Mouse (Mus musculus): ENCODE measurements around the gene Slc30a3. TPM values are rescaled to one million over a fixed set of nuclear protein-coding genes. Genes with fewer than 3 reads are reported as not detected.
A peak's percentile ranks its signal among the peaks of the same experiment; 100 is the strongest.

The Slc30a3 gene
- polyA plus RNA-seq, 1 experiment = not detected

- no peak overlapping the region for H3K4me3 ChIP-seq (ENCODE audit: insufficient read depth, low read length)
- no peak overlapping the region for H3K27ac ChIP-seq (ENCODE audit: insufficient read depth, low read length)
- TF ChIP-seq POLR2A (IDR thresholded peaks at IDR 0.05; ENCODE audit: low read depth, low read length) (no peak), CTCF (IDR thresholded peaks at IDR 0.05; ENCODE audit: borderline replicate concordance, insufficient read depth, low read length) (no peak)
- no peaks in the 10 kb centered on the region for H3K4me1 ChIP-seq (ENCODE audit: control insufficient read depth, insufficient read depth, low read length)
Observed at GRCm38 (mm10) chr5:31126050-31126449, 18.0 kb upstream of the Slc30a3 start.

GRCm38 (mm10) chr5:31123481-31123880 is 15.4 kb upstream of the Slc30a3 start:
- no peaks in the 10 kb centered on the region for H3K4me1 ChIP-seq (ENCODE audit: control insufficient read depth, insufficient read depth, low read length)
- no peak overlapping the region for H3K4me3 ChIP-seq (ENCODE audit: insufficient read depth, low read length)
- no peak for TF ChIP-seq CTCF (IDR thresholded peaks at IDR 0.05; ENCODE audit: borderline replicate concordance, insufficient read depth, low read length)
- TF ChIP-seq POLR2A (IDR thresholded peaks at IDR 0.05; ENCODE audit: low read depth, low read length) = no peak
- no peak overlapping the region for H3K27ac ChIP-seq (ENCODE audit: insufficient read depth, low read length)

GRCm38 (mm10) chr5:31121111-31121510 is 13.1 kb upstream of the Slc30a3 start:
- Histone ChIP-seq H3K27ac (ENCODE audit: insufficient read depth, low read length) (no peak overlapping the region), H3K4me3 (ENCODE audit: insufficient read depth, low read length) (no peak overlapping the region), H3K4me1 (ENCODE audit: control insufficient read depth, insufficient read depth, low read length) (0 out of 2 replicates have a peak, but pooled peaks cover 2% of the 10 kb centered on the region)
- TF ChIP-seq CTCF (IDR thresholded peaks at IDR 0.05; ENCODE audit: borderline replicate concordance, insufficient read depth, low read length) = no peak
- TF ChIP-seq POLR2A (IDR thresholded peaks at IDR 0.05; ENCODE audit: low read depth, low read length) = no peak

- TF ChIP-seq CTCF (IDR thresholded peaks at IDR 0.05; ENCODE audit: borderline replicate concordance, insufficient read depth, low read length) = no peak
- no peak for TF ChIP-seq POLR2A (IDR thresholded peaks at IDR 0.05; ENCODE audit: low read depth, low read length)
- no peak overlapping the region for H3K4me3 ChIP-seq (ENCODE audit: insufficient read depth, low read length)
- 0 out of 2 replicates have a peak, but pooled peaks cover 2% of the 10 kb centered on the region for H3K4me1 ChIP-seq (ENCODE audit: control insufficient read depth, insufficient read depth, low read length)
- no peak overlapping the region for H3K27ac ChIP-seq (ENCODE audit: insufficient read depth, low read length)
Observed at GRCm38 (mm10) chr5:31116912-31117311, 8.9 kb upstream of the Slc30a3 start.

- H3K4me3 ChIP-seq (ENCODE audit: insufficient read depth, low read length) = no peak within 1 kb of the TSS
- TF ChIP-seq POLR2A (IDR thresholded peaks at IDR 0.05; ENCODE audit: low read depth, low read length) = no peak
- TF ChIP-seq CTCF (IDR thresholded peaks at IDR 0.05; ENCODE audit: borderline replicate concordance, insufficient read depth, low read length) = no peak
- H3K27ac ChIP-seq (ENCODE audit: insufficient read depth, low read length) = no peak within 1 kb of the TSS
- 0 out of 2 replicates have a peak, but pooled peaks cover 2% of the 10 kb centered on the region for H3K4me1 ChIP-seq (ENCODE audit: control insufficient read depth, insufficient read depth, low read length)
Observed at GRCm38 (mm10) chr5:31116354-31116753, 8.3 kb upstream of the Slc30a3 start, which contains the start of gene Trim54. Gene Trim54 (plus strand): TSS chr5:31116712.

GRCm38 (mm10) chr5:31110781-31111180 is 2.7 kb upstream of the Slc30a3 start:
- H3K27ac ChIP-seq (ENCODE audit: insufficient read depth, low read length) = no peak overlapping the region
- H3K4me3 ChIP-seq (ENCODE audit: insufficient read depth, low read length) = no peak overlapping the region
- TF ChIP-seq CTCF (IDR thresholded peaks at IDR 0.05; ENCODE audit: borderline replicate concordance, insufficient read depth, low read length) (no peak), POLR2A (IDR thresholded peaks at IDR 0.05; ENCODE audit: low read depth, low read length) (no peak)
- H3K4me1 ChIP-seq (ENCODE audit: control insufficient read depth, insufficient read depth, low read length) = no peaks in the 10 kb centered on the region

- Histone ChIP-seq H3K4me3 (ENCODE audit: insufficient read depth, low read length) (no peak within 1 kb of the TSS), H3K4me1 (ENCODE audit: control insufficient read depth, insufficient read depth, low read length) (no peaks in the 10 kb centered on the region), H3K27ac (ENCODE audit: insufficient read depth, low read length) (no peak within 1 kb of the TSS)
- TF ChIP-seq CTCF (IDR thresholded peaks at IDR 0.05; ENCODE audit: borderline replicate concordance, insufficient read depth, low read length) (no peak), POLR2A (IDR thresholded peaks at IDR 0.05; ENCODE audit: low read depth, low read length) (no peak)
Observed at GRCm38 (mm10) chr5:31105814-31106335, 2.2 kb downstream of the Slc30a3 start, which contains the start of gene Dnajc5g. Gene Dnajc5g (plus strand): TSS chr5:31106285.

- Histone ChIP-seq H3K27ac (ENCODE audit: insufficient read depth, low read length) (no peak overlapping the region), H3K4me3 (ENCODE audit: insufficient read depth, low read length) (no peak overlapping the region), H3K4me1 (ENCODE audit: control insufficient read depth, insufficient read depth, low read length) (no peaks in the 10 kb centered on the region)
- TF ChIP-seq CTCF (IDR thresholded peaks at IDR 0.05; ENCODE audit: borderline replicate concordance, insufficient read depth, low read length) (no peak), POLR2A (IDR thresholded peaks at IDR 0.05; ENCODE audit: low read depth, low read length) (no peak)
Observed at GRCm38 (mm10) chr5:31095711-31096480, 12.1 kb downstream of the Slc30a3 start.

GRCm38 (mm10) chr5:31094799-31095691 is 13.0 kb downstream of the Slc30a3 start:
- Histone ChIP-seq H3K4me1 (ENCODE audit: control insufficient read depth, insufficient read depth, low read length) (no peaks in the 10 kb centered on the region), H3K27ac (ENCODE audit: insufficient read depth, low read length) (no peak overlapping the region), H3K4me3 (ENCODE audit: insufficient read depth, low read length) (0 out of 2 replicates have a peak overlapping the region, but pooled peaks have one; percentile 8)
- TF ChIP-seq CTCF (IDR thresholded peaks at IDR 0.05; ENCODE audit: borderline replicate concordance, insufficient read depth, low read length) (no peak), POLR2A (IDR thresholded peaks at IDR 0.05; ENCODE audit: low read depth, low read length) (no peak)

Data from embryonic fibroblast, embryonic 13.5 days (primary cell).